8 mouse cellular contexts compared by ENCODE assay signal in the genomic region with DNA sequence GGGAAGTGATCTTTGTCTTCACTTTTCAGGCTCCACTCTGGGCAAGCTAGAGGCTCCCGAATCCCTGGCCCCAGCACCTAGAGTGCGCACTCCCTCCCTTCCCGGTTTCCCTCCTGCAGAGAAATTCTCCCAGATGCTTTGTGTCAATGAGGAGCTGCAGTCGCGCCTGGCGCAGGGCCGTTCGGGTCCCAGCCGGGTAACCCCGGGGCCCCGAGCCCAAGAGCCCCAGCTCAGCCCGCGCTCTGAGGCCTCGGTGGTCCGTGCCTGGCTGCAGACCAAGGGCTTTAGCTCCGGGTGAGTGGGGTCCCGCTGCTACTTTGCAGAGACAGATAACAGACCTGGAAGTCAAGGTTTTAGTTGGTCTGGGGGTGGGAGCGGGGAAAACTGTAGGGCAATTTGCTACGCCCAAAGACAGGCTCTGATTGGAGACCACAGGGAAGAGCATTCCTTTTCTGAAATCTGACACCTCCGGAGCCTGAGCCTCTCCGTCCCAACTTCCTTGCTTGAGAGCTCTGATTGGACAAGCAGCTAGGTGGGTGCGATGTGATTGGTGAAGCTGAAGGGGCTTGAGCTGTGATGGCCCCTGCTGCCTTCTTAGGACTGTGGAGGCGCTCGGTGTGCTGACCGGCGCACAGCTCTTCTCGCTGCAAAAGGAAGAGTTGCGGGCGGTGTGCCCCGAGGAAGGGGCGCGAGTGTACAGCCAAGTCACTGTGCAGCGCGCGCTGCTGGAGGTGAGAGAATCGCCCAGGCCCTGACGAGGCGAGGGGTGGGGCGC. TPM values are rescaled to one million over a fixed set of nuclear protein-coding genes. Genes with fewer than 3 reads are reported as not detected.
DNase-seq lines count a peak whose midpoint lies in the region; ATAC-seq and TF ChIP-seq lines count a peak whose summit lies in the region.

No protein-coding gene starts in this region.

- H3ac ChIP-seq in C2C12 (ENCODE audit: control insufficient read depth, insufficient read length, low read depth) = peak overlapping the region; percentile 51

- DNase-seq in heart, postnatal 10 days = peak; percentile 88 to 89
- peak; percentile 78 to 89 for DNase-seq in kidney, postnatal 36 days
- peak; percentile 61 for DNase-seq in lung, adult 2 months
- peak; percentile 86 for DNase-seq in ovary, adult 18-20 months (ENCODE audit: low spot score)
- no peak for DNase-seq in B cell, adult 2 months

- TF ChIP-seq CTCF in C2C12 (IDR thresholded peaks at IDR 0.05; ENCODE audit: control insufficient read depth, insufficient read depth, insufficient read length) = no peak
- no peak for TF ChIP-seq CTCF in lung, adult 2 months (IDR thresholded peaks at IDR 0.05; ENCODE audit: insufficient read depth, low read length)

- H3K4me2 ChIP-seq in forebrain, embryonic 13.5 days = peak overlapping the region; percentile 84

- H3K79me3 ChIP-seq in C2C12 (ENCODE audit: low read depth) = no peaks in the 10 kb centered on the region

- peak overlapping the region; percentile 67 for H3K9ac ChIP-seq in forebrain, embryonic 13.5 days

- H3K79me2 ChIP-seq in C2C12 (ENCODE audit: control insufficient read depth, insufficient read depth) = no peaks in the 10 kb centered on the region

- under 1% methylated on average over 39 of the region's 39 CpGs for WGBS in forebrain, embryonic 13.5 days
- 7% methylated on average over 39 of the region's 39 CpGs for WGBS in lung, adult 2 months

- peak; percentile 55; the same call in 1 of the 2 replicates for TF ChIP-seq POLR2A in lung, adult 2 months (IDR thresholded peaks at IDR 0.05; ENCODE audit: borderline replicate concordance, extremely low read depth, low read depth, low read length)

- intact Hi-C loops in heart, postnatal 10 days (cut with DNase I) = loop anchor here (2.0 to 10.0 kb wide), 2 partner anchors 15 to 813 kb away; a partner anchor contains a TSS

- peaks cover 6% of the 10 kb centered on the region for H3K27me3 ChIP-seq in C2C12 (ENCODE audit: control insufficient read depth, insufficient read depth, insufficient read length)
- peaks cover 44% of the 10 kb centered on the region for H3K27me3 ChIP-seq in forebrain, embryonic 13.5 days

- H3K4me3 ChIP-seq in C2C12 (ENCODE audit: insufficient read depth, poor library complexity, severe bottlenecking) = peak overlapping the region; percentile 2
- peak overlapping the region; percentile 48 for H3K4me3 ChIP-seq in forebrain, embryonic 13.5 days
- peak overlapping the region; percentile 33 for H3K4me3 ChIP-seq in lung, adult 2 months (replicated peaks; ENCODE audit: extremely low read depth, low read depth, low read length)

- H3K36me3 ChIP-seq in C2C12 (ENCODE audit: control insufficient read depth, insufficient read depth) = no peaks in the 10 kb centered on the region
- H3K36me3 ChIP-seq in forebrain, embryonic 13.5 days (ENCODE audit: poor library complexity, severe bottlenecking) = peaks cover 21% of the 10 kb centered on the region

- peak overlapping the region; percentile 76 for H3K27ac ChIP-seq in forebrain, embryonic 13.5 days

- no peaks in the 10 kb centered on the region for H3K9me3 ChIP-seq in forebrain, embryonic 13.5 days (replicated peaks)

- peak; percentile 87 for ATAC-seq in cerebellum, adult (ENCODE audit: insufficient number of reproducible peaks, low FRiP score, low TSS enrichment)
- peak; percentile 98 for ATAC-seq in forebrain, embryonic 13.5 days

- peaks cover 21% of the 10 kb centered on the region for H3K4me1 ChIP-seq in forebrain, embryonic 13.5 days
- H3K4me1 ChIP-seq in lung, adult 2 months (ENCODE audit: control insufficient read depth, insufficient read depth, low read length) = peaks cover 4% of the 10 kb centered on the region; the same call in 1 of the 2 replicates

TF ChIP-seq in C2C12, 6 proteins besides CTCF, POLR2A, EP300 and RAD21:
- TF ChIP-seq MYOD1 (IDR thresholded peaks at IDR 0.05; ENCODE audit: control insufficient read depth, insufficient read length, low read depth) (no peak), MAX (IDR thresholded peaks at IDR 0.05) (no peak), MYOG (IDR thresholded peaks at IDR 0.05; ENCODE audit: control insufficient read depth, extremely low read depth, insufficient read length) (no peak), FOSL1 (IDR thresholded peaks at IDR 0.05; ENCODE audit: insufficient read depth, low read length, poor library complexity, severe bottlenecking) (no peak), CEBPB (IDR thresholded peaks at IDR 0.05; ENCODE audit: low read depth) (no peak), USF1 (IDR thresholded peaks at IDR 0.05; ENCODE audit: low read depth) (no peak)
TF ChIP-seq in C2C12: peak in this region for 0.

RNA-seq across cellular contexts. Expression of a gene that starts 17.7 kb away (rescaled TPM):
- 0.28 TPM for polyA plus RNA-seq in C2C12 (2012; fragmentation: generic; extraction: Trizol)
- polyA plus RNA-seq in forebrain, embryonic 13.5 days (2015; fragmentation: Nextera tagmentation; extraction: Ambion mirVana) = 4.0 and 5.7 TPM in 2 replicates
- total RNA-seq in heart, postnatal 10 days (2021) = 1 to 10 TPM; 3.2 to 3.5 TPM
- polyA plus RNA-seq in lung, adult 2 months (2012; rRNA removed) = 32.7 and 44.8 TPM in 2 replicates

RNA-seq across cellular contexts. Expression of a gene that starts 23.3 kb away (rescaled TPM):
- polyA plus RNA-seq in C2C12 (2012; fragmentation: generic; extraction: Trizol) = 54.6 TPM
- 33.8 and 36.8 TPM in 2 replicates for polyA plus RNA-seq in forebrain, embryonic 13.5 days (2015; fragmentation: Nextera tagmentation; extraction: Ambion mirVana)
- 10 to 100 TPM; 74.8 to 97.1 TPM for total RNA-seq in heart, postnatal 10 days (2021)
- polyA plus RNA-seq in lung, adult 2 months (2012; rRNA removed) = 92.3 and 108 TPM in 2 replicates

RNA-seq across cellular contexts. Expression of a gene that starts 32.8 kb away (rescaled TPM):
- 40.7 TPM for polyA plus RNA-seq in C2C12 (2012; fragmentation: generic; extraction: Trizol)
- 30.5 and 33.6 TPM in 2 replicates for polyA plus RNA-seq in forebrain, embryonic 13.5 days (2015; fragmentation: Nextera tagmentation; extraction: Ambion mirVana)
- total RNA-seq in heart, postnatal 10 days (2021) = 10 to 100 TPM; 32.8 to 34.1 TPM
- 12.8 and 16.4 TPM in 2 replicates for polyA plus RNA-seq in lung, adult 2 months (2012; rRNA removed)

RNA-seq across cellular contexts. Expression of a gene that starts 38.0 kb away (rescaled TPM):
- 34.7 TPM for polyA plus RNA-seq in C2C12 (2012; fragmentation: generic; extraction: Trizol)
- polyA plus RNA-seq in forebrain, embryonic 13.5 days (2015; fragmentation: Nextera tagmentation; extraction: Ambion mirVana) = 3.9 and 5.7 TPM in 2 replicates
- 10 to 100 TPM; 36.1 to 38.1 TPM for total RNA-seq in heart, postnatal 10 days (2021)
- 0.81 and 0.89 TPM in 2 replicates for polyA plus RNA-seq in lung, adult 2 months (2012; rRNA removed)

RNA-seq across cellular contexts. Expression of a gene that starts 45.8 kb away (rescaled TPM):
- 0.91 TPM for polyA plus RNA-seq in C2C12 (2012; fragmentation: generic; extraction: Trizol)
- polyA plus RNA-seq in forebrain, embryonic 13.5 days (2015; fragmentation: Nextera tagmentation; extraction: Ambion mirVana) = 0.89 and 4.9 TPM in 2 replicates
- 1,000 to 10,000 TPM; 6,124 to 6,345 TPM for total RNA-seq in heart, postnatal 10 days (2021)
- polyA plus RNA-seq in lung, adult 2 months (2012; rRNA removed) = 428 and 438 TPM in 2 replicates

Comparison
In these comparisons a context has a peak if more than half of its experiments do, and no peak if none do; other contexts are left out.
1. DNase-seq: peak in heart, postnatal 10 days (2 of 2), kidney, postnatal 36 days (2 of 2), lung, adult 2 months (single experiment) and ovary, adult 18-20 months (single experiment); none in B cell, adult 2 months (0 of 2).
2. Peak in every context shown above with its lines, with median percentiles within 50 percentile points of each other: H3K4me3 ChIP-seq.